Mouse (Mus musculus): Measurements from ENCODE around the gene Pkdrej. TPM values are rescaled to one million over a fixed set of nuclear protein-coding genes. Genes with fewer than 3 reads are reported as not detected.
"Not testable (repeated sequence)": the region's sequence is repeated elsewhere in the genome, so short reads cannot be mapped to it uniquely, and the experiment has no call there.

Gene Pkdrej
- polyA plus RNA-seq, 2 experiments from 2014 or later, result not detected

GRCm38 (mm10) chr15:85809091-85809490, 12.4 kb downstream of the Pkdrej start:
- ATAC-seq, result no peak

GRCm38 (mm10) chr15:85808434-85808833, 13.1 kb downstream of the Pkdrej start:
- ATAC-seq, result no peak

DNA sequence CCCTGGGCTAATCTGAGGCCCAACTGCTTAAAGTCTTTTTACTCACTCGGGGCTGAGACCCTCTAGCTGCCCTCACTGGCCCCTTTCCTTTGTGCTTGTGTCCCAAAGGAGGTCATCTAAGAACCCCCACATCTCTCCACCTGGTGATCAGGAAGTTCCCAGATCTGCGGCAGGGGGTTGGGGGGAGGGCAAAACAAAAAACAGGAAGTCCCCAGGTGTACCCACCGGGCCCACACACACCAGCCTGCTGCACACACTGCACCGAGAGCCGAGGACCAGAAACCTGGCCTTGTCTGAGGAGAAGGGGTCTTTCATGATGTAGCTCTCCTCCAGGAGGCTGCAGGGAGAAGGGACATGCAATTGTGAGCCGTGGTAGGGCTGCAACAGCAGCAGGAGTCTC, 13.5 kb downstream of the Pkdrej start:
- no peak for ATAC-seq

DNA sequence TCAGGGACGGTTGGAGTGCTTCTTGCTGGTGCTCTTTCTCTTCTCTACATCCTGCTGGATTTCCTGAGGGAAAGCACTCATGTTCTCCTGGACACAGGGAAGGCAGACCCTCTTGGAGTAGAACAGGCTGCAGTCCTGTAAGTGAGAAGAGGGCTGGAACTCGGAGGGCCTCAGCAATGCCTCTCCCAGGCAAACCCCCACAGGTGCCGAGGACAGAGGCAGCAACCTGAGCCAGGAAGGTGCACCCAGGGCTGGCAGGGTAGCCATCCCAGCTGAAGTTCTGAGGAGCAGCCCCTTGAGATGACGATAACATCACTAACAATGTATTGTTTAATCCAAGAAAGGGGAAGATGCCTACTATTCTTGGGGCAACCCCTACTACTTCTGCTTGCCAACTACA, 14.1 kb downstream of the Pkdrej start:
- ATAC-seq, result no peak

DNA sequence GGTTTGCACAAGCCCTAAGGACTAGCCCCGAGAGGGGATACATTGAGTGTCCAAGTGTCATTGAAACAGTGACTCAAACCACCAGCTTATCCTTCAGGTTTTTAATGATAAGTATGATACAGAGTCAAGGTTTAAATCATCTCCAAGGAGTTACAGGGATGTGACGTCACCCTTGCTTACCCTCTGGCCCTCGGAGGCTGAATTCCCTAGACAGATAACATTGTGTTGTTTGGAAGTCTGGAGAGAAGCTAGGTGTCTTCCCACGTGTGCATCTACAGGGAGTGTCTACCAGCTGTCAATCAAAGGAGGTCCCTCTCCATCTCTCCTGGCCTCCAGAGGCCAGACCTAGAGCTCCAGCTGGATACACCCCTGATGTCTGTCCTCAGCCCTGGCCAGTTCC, 14.6 kb downstream of the Pkdrej start:
- ATAC-seq, result no peak

- ATAC-seq, result no peak
These were observed 18.6 kb downstream of the Pkdrej start for GRCm38 (mm10) chr15:85802931-85803330.

DNA sequence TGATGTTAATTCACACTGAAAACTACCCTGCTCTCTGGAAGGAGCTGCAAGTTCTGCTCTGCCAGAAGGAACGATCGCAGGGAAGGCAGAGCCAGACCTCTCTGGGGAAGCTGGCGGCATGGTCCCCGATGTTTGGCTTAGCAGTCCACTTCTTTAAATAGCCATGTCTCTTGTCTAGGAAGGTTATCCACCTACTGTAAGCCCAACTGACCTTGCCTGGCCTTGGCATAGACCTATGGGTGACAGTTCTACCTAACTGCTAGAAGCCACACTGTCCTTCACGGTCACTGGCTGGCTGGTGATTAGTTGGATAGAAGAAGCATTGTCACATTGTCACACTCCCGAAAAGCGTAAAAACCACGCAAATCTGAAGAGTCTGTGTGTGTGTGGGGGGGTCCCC, 22.9 kb downstream of the Pkdrej start:
- ATAC-seq, result no peak

GRCm38 (mm10) chr15:85795516-85795915, 26.0 kb downstream of the Pkdrej start:
- ATAC-seq, result no peak

GRCm38 (mm10) chr15:85792819-85793218, 28.7 kb downstream of the Pkdrej start:
- no peak for ATAC-seq

GRCm38 (mm10) chr15:85791449-85791848, 30.1 kb downstream of the Pkdrej start:
- no peak for ATAC-seq

DNA sequence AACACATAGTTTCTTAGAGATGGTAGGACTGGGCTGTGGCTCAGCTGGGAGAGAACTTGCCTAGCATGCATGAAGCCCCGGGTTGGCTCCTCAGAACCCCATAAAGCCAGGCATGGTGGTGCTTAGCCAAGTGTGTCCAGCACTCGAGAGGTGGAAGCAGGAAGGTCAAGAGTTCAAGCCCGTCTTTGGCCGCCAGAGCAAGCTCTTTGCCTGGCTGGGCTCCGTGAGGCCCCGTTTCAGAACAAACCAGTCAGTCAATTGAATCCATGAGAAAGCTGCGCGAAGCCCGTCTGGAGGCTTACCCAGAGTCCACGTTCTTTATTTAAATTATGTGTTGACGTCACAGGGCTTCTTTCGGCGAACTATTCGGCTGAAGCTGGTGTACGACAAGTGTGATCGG, 32.9 kb downstream of the Pkdrej start:
- no peak for ATAC-seq

DNA sequence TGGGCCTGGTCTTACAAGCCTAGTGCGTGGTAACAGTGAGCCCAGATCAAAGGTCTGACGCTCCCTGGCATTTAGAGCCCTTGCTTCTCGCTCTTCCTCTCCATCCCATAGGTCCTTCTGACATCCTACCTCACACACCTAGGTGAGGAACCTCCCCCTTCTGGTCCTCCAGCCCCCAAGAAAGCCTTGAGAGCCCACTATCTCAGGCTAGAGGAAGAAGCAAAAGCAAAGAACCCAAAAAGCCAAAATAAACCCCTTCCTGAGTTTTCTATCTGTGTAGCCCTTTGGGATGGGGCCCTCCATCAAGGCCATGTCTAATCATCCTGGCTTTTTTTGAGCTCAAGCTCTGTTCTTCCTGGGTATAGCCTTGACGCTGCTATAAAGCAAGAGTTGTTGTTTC, 33.5 kb downstream of the Pkdrej start:
- no peak for ATAC-seq

DNA sequence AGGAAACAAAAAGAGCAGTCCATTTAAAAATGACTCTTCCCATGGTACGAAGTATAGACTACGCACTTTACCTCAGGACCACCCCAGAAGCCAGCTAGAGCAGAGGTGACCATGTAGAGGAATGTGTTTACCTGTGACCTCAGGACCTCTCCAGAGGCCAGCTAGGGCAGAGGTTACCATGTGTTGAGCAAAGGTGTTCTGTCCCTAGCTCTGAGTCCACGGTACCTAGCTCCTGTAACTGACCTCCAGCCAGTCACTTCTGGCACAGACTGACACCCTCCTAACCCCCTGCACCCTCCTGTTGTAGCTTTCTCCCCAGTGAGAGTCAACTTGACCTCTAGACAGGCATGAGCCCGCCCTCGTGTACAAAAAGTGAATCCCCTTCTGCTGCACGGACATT, 34.1 kb downstream of the Pkdrej start:
- ATAC-seq, result no peak

DNA sequence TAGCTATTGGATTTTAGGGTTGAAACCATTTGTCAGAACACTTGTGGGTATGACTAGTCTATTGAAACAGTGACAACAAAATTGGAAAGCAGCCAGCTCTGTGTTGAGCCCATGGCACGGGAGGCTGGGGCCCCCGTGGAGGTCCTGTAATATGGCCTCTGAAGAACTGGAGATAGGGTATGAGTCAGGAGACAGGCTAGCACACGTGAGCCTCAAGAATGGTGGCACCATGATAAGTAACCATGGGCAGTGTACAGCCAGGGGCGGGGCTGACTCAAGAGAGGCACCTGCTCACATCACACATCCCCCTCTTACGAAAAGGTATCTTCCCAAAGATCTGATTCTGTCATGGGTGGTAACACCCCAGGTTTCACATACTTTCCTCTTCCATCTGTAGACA, 34.8 kb downstream of the Pkdrej start:
- no peak for ATAC-seq

- ATAC-seq, result no peak
These were observed 37.2 kb downstream of the Pkdrej start for GRCm38 (mm10) chr15:85784341-85784740.

DNA sequence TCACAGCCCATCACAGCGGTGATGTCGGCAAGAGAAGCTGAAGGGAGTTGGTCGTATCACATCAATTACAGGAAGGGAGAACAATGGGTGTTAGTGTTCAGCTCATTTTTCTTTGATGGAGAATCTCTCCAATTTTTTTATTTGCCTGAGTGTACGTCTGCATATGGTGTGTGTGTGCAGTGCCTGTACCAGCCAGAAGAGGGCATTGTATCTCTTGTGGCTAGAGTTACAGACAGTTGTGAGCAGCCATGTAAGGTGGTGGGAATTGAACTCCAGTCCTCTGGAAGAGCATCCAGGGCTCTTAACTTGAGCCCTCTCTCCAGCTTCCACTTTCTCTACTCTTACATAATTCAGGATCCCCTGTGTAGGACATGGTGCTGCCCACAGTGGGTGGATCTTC, 38.4 kb downstream of the Pkdrej start:
- ATAC-seq, result no peak

DNA sequence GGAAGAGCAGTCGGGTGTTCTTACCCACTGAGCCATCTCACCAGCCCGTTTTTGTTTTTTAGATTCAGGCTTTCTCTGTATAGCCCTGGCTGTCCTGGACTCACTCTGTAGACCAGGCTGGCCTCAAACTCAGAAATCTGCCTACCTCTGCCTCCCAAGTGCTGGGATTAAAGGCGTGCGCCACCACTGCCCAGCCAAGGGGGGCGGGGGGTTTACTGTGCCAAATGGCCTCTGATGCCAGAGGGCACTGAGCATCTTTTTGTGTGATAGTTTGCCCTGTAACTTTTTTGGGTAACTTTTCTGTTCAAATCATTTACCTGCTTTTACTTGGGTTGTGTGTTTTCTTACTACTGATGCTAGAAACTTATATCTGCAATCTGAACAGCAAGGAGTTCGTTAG, 42.6 kb downstream of the Pkdrej start:
- not testable (repeated sequence) for ATAC-seq

GRCm38 (mm10) chr15:85776771-85777170, 44.8 kb downstream of the Pkdrej start:
- ATAC-seq, result no peak

DNA sequence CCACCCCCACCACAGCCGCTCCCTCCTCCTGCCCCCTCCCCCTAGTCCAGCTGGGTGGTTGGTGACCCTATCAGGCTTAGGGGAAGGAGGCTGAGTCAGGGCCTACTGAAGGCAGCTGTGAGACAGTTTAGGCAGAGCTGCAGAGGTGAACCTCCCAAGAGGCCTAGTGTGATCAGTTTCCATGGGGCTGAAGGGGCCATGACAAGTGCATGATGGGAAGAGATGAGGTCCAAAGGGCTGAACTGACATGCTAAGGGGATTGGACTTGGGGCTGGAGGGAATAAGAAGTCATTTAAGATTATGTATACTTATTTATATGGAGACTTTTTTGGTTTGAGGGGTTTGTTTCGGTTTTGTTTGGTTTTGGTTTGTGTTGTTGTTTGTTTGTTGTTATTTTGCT, 45.3 kb downstream of the Pkdrej start:
- ATAC-seq, result no peak

DNA sequence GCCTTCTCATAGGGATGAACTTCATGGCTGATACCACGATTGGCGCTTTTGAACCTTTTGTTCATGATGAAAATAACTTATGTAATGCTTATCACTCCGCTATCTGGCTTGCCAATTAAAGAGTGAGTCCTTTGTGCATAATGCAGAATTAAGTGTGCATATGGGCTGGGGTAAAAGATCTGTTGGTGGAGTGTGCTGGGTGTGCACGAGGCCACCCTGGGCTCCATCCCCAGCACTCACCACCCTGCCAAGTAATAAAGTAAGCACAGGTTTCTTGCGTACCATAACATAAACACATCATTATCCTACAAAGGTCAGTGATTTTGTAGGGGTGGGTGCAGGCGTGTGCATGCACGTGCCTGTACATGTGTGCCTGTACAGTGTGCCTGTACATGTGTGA, 46.5 kb downstream of the Pkdrej start:
- no peak for ATAC-seq

DNA sequence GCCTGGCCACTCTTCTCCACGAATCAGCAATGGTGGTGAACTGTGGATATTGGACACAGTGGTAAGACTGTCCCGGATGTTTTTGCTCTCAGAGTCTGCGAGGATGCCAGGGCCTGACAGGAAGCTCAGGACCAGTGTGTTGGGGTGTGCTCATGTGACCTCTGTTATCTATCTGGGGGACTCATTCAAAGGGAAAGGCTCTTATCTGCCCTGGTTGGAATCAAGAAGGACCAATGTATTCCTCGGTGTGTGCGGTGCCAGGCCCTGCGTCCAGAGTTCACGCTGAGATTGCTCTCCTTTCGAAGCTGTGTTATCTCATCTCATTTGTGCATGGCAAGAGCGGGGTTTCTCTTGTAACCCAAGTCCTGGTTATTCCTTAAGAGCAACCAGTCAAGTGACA, 47.1 kb downstream of the Pkdrej start:
- no peak for ATAC-seq

GRCm38 (mm10) chr15:85772146-85772740, 49.3 kb downstream of the Pkdrej start:
- ATAC-seq, result no peak

- ATAC-seq, result no peak
These were observed 50.0 kb downstream of the Pkdrej start for GRCm38 (mm10) chr15:85771306-85772121.

- ATAC-seq, result no peak
These were observed 52.5 kb downstream of the Pkdrej start for GRCm38 (mm10) chr15:85768991-85769390.

DNA sequence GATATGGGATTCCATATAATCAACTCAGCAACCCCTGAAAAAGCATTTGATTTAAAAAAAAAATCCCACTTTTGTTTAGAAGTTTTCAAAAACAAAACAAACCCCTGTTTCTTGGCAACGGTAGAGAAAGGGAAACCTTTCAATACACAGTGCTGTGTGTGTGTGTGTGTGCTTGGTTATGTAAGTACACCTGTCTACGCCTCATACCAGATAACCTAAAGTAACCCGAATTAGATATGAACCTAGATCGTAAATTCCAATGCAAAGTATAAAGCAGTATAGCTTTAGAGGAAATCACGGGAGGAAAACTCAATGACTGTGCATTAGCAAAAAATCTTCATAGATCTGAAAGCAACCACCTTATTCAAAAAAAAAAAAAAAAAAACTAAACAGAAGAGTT, 54.9 kb downstream of the Pkdrej start:
- no peak for ATAC-seq
